Mouse (Mus musculus) embryonic facial prominence, embryonic 11.5 days (tissue): ENCODE data around the gene Tectb. TPM values are rescaled to one million over a fixed set of nuclear protein-coding genes. Genes with fewer than 3 reads are reported as not detected.

Experiments used
- ATAC-seq: fragments of 200-750 bp; cut with Nextera tagmentation; replicated peaks from 2 replicates; pipeline ENCODE4 v1.8.0; 2017; ENCODE audit warnings: low read depth; ENCODE audit not compliant: insufficient number of reproducible peaks, low FRiP score, low TSS enrichment
- DNase-seq: peaks from one replicate; pipeline ENCODE4 v3.0.0-alpha.2; 2015; ENCODE audit warnings: low spot score
- H3K27ac ChIP-seq: fragments of 300-500 bp; sonication (generic); replicated peaks from 2 replicates; pipeline ENCODE4 v1.5.1; 2014; ENCODE audit warnings: mild to moderate bottlenecking, low read depth, low read length, control low read depth
- H3K27me3 ChIP-seq: fragments of 300-500 bp; sonication (generic); 2 replicates; pipeline ENCODE4 v1.6.1; 2014; ENCODE audit warnings: mild to moderate bottlenecking, low read length, moderate library complexity, mixed read lengths; ENCODE audit not compliant: control insufficient read depth, insufficient read depth
- H3K36me3 ChIP-seq: fragments of 300-500 bp; sonication (generic); replicated peaks from 2 replicates; pipeline ENCODE4 v1.6.1; 2014; ENCODE audit warnings: low read depth, mild to moderate bottlenecking, low read length, moderate library complexity, mixed read lengths; ENCODE audit not compliant: control insufficient read depth, insufficient read depth
- H3K4me1 ChIP-seq: fragments of 300-500 bp; sonication (generic); 2 replicates; pipeline ENCODE4 v1.6.1; 2014; ENCODE audit warnings: low read length, mixed read lengths; ENCODE audit not compliant: control insufficient read depth, insufficient read depth
- H3K4me2 ChIP-seq: fragments of 300-500 bp; sonication (generic); 2 replicates; pipeline ENCODE4 v1.6.1; 2014; ENCODE audit warnings: low read depth, mild to moderate bottlenecking, control low read depth, low read length, moderate library complexity
- H3K4me3 ChIP-seq: fragments of 300-500 bp; sonication (generic); 2 replicates; pipeline ENCODE4 v1.5.1; 2014; ENCODE audit warnings: low read depth, low read length, control low read depth
- H3K9ac ChIP-seq: fragments of 300-500 bp; sonication (generic); replicated peaks from 2 replicates; pipeline ENCODE4 v1.6.1; 2014; ENCODE audit warnings: mild to moderate bottlenecking, control low read depth, low read length
- H3K9me3 ChIP-seq: fragments of 300-500 bp; sonication (generic); replicated peaks from 2 replicates; pipeline ENCODE4 v1.6.1; 2016; ENCODE audit warnings: mild to moderate bottlenecking, low read length, inconsistent platforms, mixed read lengths; ENCODE audit not compliant: control insufficient read depth
- WGBS: fragments of 180-500 bp; shearing (Covaris S2); extraction: QIAGEN DNeasy Blood & Tissue Kit; methylation state at CpG from one replicate; pipeline ENCODE4 v1.1.7; 2014; 5-methylcytosine and 5-hydroxymethylcytosine counted together
- polyA plus RNA-seq: library from polyadenylated mRNA; unstranded; fragments of >200 nt; fragmentation: Nextera tagmentation; extraction: Ambion mirVana; gene quantifications from 2 replicates; pipeline ENCODE4 v1.2.1, GENCODE M21; 2014

The Tectb gene
- polyA plus RNA-seq, 1 experiment from 2014 or later = not detected

GRCm38 (mm10) chr19:55185074-55185473 is 4.5 kb downstream of the Tectb start:
- no peaks in the 10 kb centered on the region for H3K27me3 ChIP-seq
- H3K4me1 ChIP-seq = no peaks in the 10 kb centered on the region
- no peak overlapping the region for H3K4me2 ChIP-seq
- H3K4me3 ChIP-seq = no peak overlapping the region
- no peaks in the 10 kb centered on the region for H3K9me3 ChIP-seq
- H3K9ac ChIP-seq = no peak overlapping the region
- 79% methylated on average over 7 of the region's 7 CpGs for WGBS
- no peak for DNase-seq
- no peaks in the 10 kb centered on the region for H3K36me3 ChIP-seq
- no peak overlapping the region for H3K27ac ChIP-seq
- no peak for ATAC-seq

- Histone ChIP-seq H3K36me3 (no peaks in the 10 kb centered on the region), H3K9me3 (no peaks in the 10 kb centered on the region), H3K9ac (no peak overlapping the region), H3K27ac (no peak overlapping the region), H3K27me3 (no peaks in the 10 kb centered on the region), H3K4me1 (no peaks in the 10 kb centered on the region), H3K4me3 (no peak overlapping the region), H3K4me2 (no peak overlapping the region)
- ATAC-seq (no peak), DNase-seq (no peak)
- WGBS = 60% methylated on average over 3 of the region's 3 CpGs
Measured at GRCm38 (mm10) chr19:55185651-55186050, 5.1 kb downstream of the Tectb start.

GRCm38 (mm10) chr19:55190065-55190464 is 9.5 kb downstream of the Tectb start:
- H3K9me3 ChIP-seq = no peaks in the 10 kb centered on the region
- no peak overlapping the region for H3K4me2 ChIP-seq
- WGBS = 85% methylated on average over 5 of the region's 5 CpGs
- H3K4me3 ChIP-seq = no peak overlapping the region
- ATAC-seq (no peak), DNase-seq (no peak)
- no peak overlapping the region for H3K27ac ChIP-seq
- no peaks in the 10 kb centered on the region for H3K36me3 ChIP-seq
- H3K27me3 ChIP-seq = no peaks in the 10 kb centered on the region
- H3K4me1 ChIP-seq = no peaks in the 10 kb centered on the region
- H3K9ac ChIP-seq = no peak overlapping the region

- no peak overlapping the region for H3K27ac ChIP-seq
- no peaks in the 10 kb centered on the region for H3K36me3 ChIP-seq
- H3K9ac ChIP-seq = no peak overlapping the region
- H3K4me2 ChIP-seq = no peak overlapping the region
- H3K4me3 ChIP-seq = no peak overlapping the region
- no peaks in the 10 kb centered on the region for H3K27me3 ChIP-seq
- no peak for ATAC-seq
- H3K9me3 ChIP-seq = no peaks in the 10 kb centered on the region
- no peaks in the 10 kb centered on the region for H3K4me1 ChIP-seq
- 75% methylated on average over 2 of the region's 2 CpGs for WGBS
- DNase-seq = no peak
Measured at GRCm38 (mm10) chr19:55191596-55191995, 11.1 kb downstream of the Tectb start.

GRCm38 (mm10) chr19:55192254-55192945 is 11.9 kb downstream of the Tectb start:
- H3K4me1 ChIP-seq = no peaks in the 10 kb centered on the region
- no peak overlapping the region for H3K9ac ChIP-seq
- H3K27ac ChIP-seq = no peak overlapping the region
- no peak overlapping the region for H3K4me2 ChIP-seq
- H3K4me3 ChIP-seq = no peak overlapping the region
- ATAC-seq = no peak
- no peak for DNase-seq
- no peaks in the 10 kb centered on the region for H3K9me3 ChIP-seq
- whole genome bisulfite sequencing = 88% methylated on average over 21 of the region's 21 CpGs
- H3K36me3 ChIP-seq = no peaks in the 10 kb centered on the region
- H3K27me3 ChIP-seq = no peaks in the 10 kb centered on the region

GRCm38 (mm10) chr19:55193717-55194394 is 13.3 kb downstream of the Tectb start:
- Histone ChIP-seq H3K4me2 (no peak overlapping the region), H3K4me3 (no peak overlapping the region), H3K9ac (no peak overlapping the region), H3K36me3 (no peaks in the 10 kb centered on the region), H3K27me3 (no peaks in the 10 kb centered on the region), H3K27ac (no peak overlapping the region), H3K9me3 (no peaks in the 10 kb centered on the region), H3K4me1 (no peaks in the 10 kb centered on the region)
- 0 out of 2 replicates have a peak, but pooled peaks have one; percentile 12 for ATAC-seq
- DNase-seq = no peak
- WGBS = 65% methylated on average over 11 of the region's 11 CpGs

GRCm38 (mm10) chr19:55194520-55195170 is 14.1 kb downstream of the Tectb start:
- H3K27me3 ChIP-seq = no peaks in the 10 kb centered on the region
- WGBS = 76% methylated on average over 7 of the region's 7 CpGs
- H3K27ac ChIP-seq = no peak overlapping the region
- H3K36me3 ChIP-seq = no peaks in the 10 kb centered on the region
- no peak for ATAC-seq
- H3K9ac ChIP-seq = no peak overlapping the region
- no peaks in the 10 kb centered on the region for H3K9me3 ChIP-seq
- no peak for DNase-seq
- H3K4me2 ChIP-seq = no peak overlapping the region
- H3K4me1 ChIP-seq = no peaks in the 10 kb centered on the region
- no peak overlapping the region for H3K4me3 ChIP-seq

GRCm38 (mm10) chr19:55195574-55195973 is 15.0 kb downstream of the Tectb start:
- Histone ChIP-seq H3K27ac (no peak overlapping the region), H3K4me1 (no peaks in the 10 kb centered on the region), H3K9ac (no peak overlapping the region), H3K36me3 (no peaks in the 10 kb centered on the region), H3K4me3 (no peak overlapping the region), H3K9me3 (no peaks in the 10 kb centered on the region), H3K4me2 (no peak overlapping the region), H3K27me3 (no peaks in the 10 kb centered on the region)
- WGBS = 79% methylated on average over 3 of the region's 3 CpGs
- ATAC-seq (no peak), DNase-seq (no peak)
